Mouse (Mus musculus) MEL (cell line): ENCODE measurements around the gene Cblb. TPM values are rescaled to one million over a fixed set of nuclear protein-coding genes. Genes with fewer than 3 reads are reported as not detected.

Experiments used
- DNase-seq: peaks from one replicate; pipeline ENCODE4 v3.0.0; 2011; ENCODE audit warnings: low read depth, low spot score
- H3K27ac ChIP-seq: 2 replicates; pipeline ENCODE4 v1.5.1; 2012; ENCODE audit warnings: low read depth, mild to moderate bottlenecking, control low read depth, low read length, moderate library complexity; ENCODE audit not compliant: control insufficient read depth
- H3K27me3 ChIP-seq, 2 experiments: fragments of 150-350 bp in 1 of 2; sonication (generic) in 1 of 2; 2 replicates each; pipeline ENCODE4 v1.6.1; 2012; ENCODE audit warnings: low read length in 2 of 2, mild to moderate bottlenecking in 2 of 2, improper control_type of control experiment in 1 of 2, moderate library complexity in 1 of 2; ENCODE audit not compliant: insufficient read depth in 2 of 2, control insufficient read depth in 1 of 2
- H3K36me3 ChIP-seq, 2 experiments: 2 replicates each; pipeline ENCODE4 v1.6.1; 2012 to 2014; ENCODE audit warnings: low read length in 2 of 2, improper control_type of control experiment in 1 of 2, inconsistent platforms in 1 of 2, mild to moderate bottlenecking in 1 of 2; ENCODE audit not compliant: insufficient read depth in 2 of 2, control insufficient read depth in 1 of 2
- H3K4me1 ChIP-seq, 2 experiments: fragments of 150-350 bp in 1 of 2; sonication (generic) in 1 of 2; 2 replicates each; pipeline ENCODE4 v1.6.1; 2012; ENCODE audit warnings: low read length in 2 of 2, improper control_type of control experiment in 1 of 2, mild to moderate bottlenecking in 1 of 2; ENCODE audit not compliant: insufficient read depth in 2 of 2, control insufficient read depth in 1 of 2
- H3K4me3 ChIP-seq, 2 experiments: fragments of 150-350 bp in 1 of 2; sonication (generic) in 1 of 2; 2 replicates each; pipeline ENCODE4 v1.5.1; 2012; ENCODE audit warnings: low read depth in 2 of 2, low read length in 2 of 2, mild to moderate bottlenecking in 2 of 2, moderate library complexity in 2 of 2, control low read depth in 1 of 2, improper control_type of control experiment in 1 of 2; ENCODE audit not compliant: control insufficient read depth in 1 of 2, insufficient read depth in 1 of 2
- H3K79me2 ChIP-seq: 2 replicates; pipeline ENCODE4 v1.6.1; 2012; ENCODE audit warnings: mild to moderate bottlenecking, low read length, moderate library complexity; ENCODE audit not compliant: control insufficient read depth, poor library complexity, insufficient read depth
- H3K9ac ChIP-seq: 2 replicates; pipeline ENCODE4 v1.6.1; 2012; ENCODE audit warnings: low read depth, mild to moderate bottlenecking, control low read depth, low read length, moderate library complexity; ENCODE audit not compliant: control insufficient read depth, poor library complexity, severe bottlenecking
- H3K9me3 ChIP-seq: fragments of 150-350 bp; sonication (generic); replicated peaks from 2 replicates; pipeline ENCODE4 v1.6.1; 2012; ENCODE audit warnings: mild to moderate bottlenecking, low read length, improper control_type of control experiment, moderate library complexity; ENCODE audit not compliant: insufficient read depth
- BHLHE40 ChIP-seq: IDR thresholded peaks from 2 replicates; pipeline ENCODE4 v1.6.1; 2012; ENCODE audit warnings: low read depth, mild to moderate bottlenecking, inconsistent platforms, low read length, improper control_type of control experiment, borderline replicate concordance
- CHD2 ChIP-seq: IDR thresholded peaks from 2 replicates; pipeline ENCODE4 v1.6.1; 2011; ENCODE audit warnings: low read length, improper control_type of control experiment
- CTCF ChIP-seq, 3 experiments: IDR thresholded peaks in 2 of 3; conservative IDR thresholded peaks in 1 of 3; 2 replicates each; pipeline ENCODE4 v1.5.1; 2011 to 2012; ENCODE audit warnings: low read length in 3 of 3, low read depth in 2 of 3, mild to moderate bottlenecking in 2 of 3, improper control_type of control experiment in 1 of 3, inconsistent platforms in 1 of 3, mixed read lengths in 1 of 3, moderate library complexity in 1 of 3; ENCODE audit not compliant: control insufficient read depth in 1 of 3, insufficient read depth in 1 of 3, poor library complexity in 1 of 3, severe bottlenecking in 1 of 3
- E2F4 ChIP-seq: IDR thresholded peaks from 2 replicates; pipeline ENCODE4 v1.6.1; 2011; ENCODE audit warnings: low read depth, low read length, improper control_type of control experiment, borderline replicate concordance
- ELF1 ChIP-seq: IDR thresholded peaks from 2 replicates; pipeline ENCODE4 v1.6.1; 2014; ENCODE audit warnings: low read depth, mild to moderate bottlenecking, inconsistent platforms, low read length, improper control_type of control experiment, moderate library complexity
- EP300 ChIP-seq, 2 experiments: IDR thresholded peaks; 2 replicates each; pipeline ENCODE4 v1.6.1; 2011; ENCODE audit warnings: improper control_type of control experiment in 2 of 2, low read length in 2 of 2, low read depth in 1 of 2, mild to moderate bottlenecking in 1 of 2
- GABPA ChIP-seq: IDR thresholded peaks from 2 replicates; pipeline ENCODE4 v1.6.1; 2012; ENCODE audit warnings: low read depth, mild to moderate bottlenecking, inconsistent platforms, low read length, improper control_type of control experiment, moderate library complexity
- HCFC1 ChIP-seq: IDR thresholded peaks from 2 replicates; pipeline ENCODE4 v1.6.1; 2012; ENCODE audit warnings: low read depth, mild to moderate bottlenecking, inconsistent platforms, low read length, improper control_type of control experiment, moderate library complexity
- JUND ChIP-seq: IDR thresholded peaks from 2 replicates; pipeline ENCODE4 v1.6.1; 2011; ENCODE audit warnings: low read depth, mild to moderate bottlenecking, improper control_type of control experiment, low read length
- KAT2A ChIP-seq: conservative IDR thresholded peaks from 2 replicates; pipeline ENCODE4 v1.6.1; 2012; ENCODE audit warnings: low read depth, low read length, improper control_type of control experiment, inconsistent platforms
- MAFK ChIP-seq: IDR thresholded peaks from 2 replicates; pipeline ENCODE4 v1.6.1; 2011; ENCODE audit warnings: low read depth, mild to moderate bottlenecking, low read length, improper control_type of control experiment, borderline replicate concordance
- MEF2A ChIP-seq: IDR thresholded peaks from 2 replicates; pipeline ENCODE4 v1.6.1; 2014; ENCODE audit warnings: low read depth, mild to moderate bottlenecking, inconsistent platforms, low read length, improper control_type of control experiment; ENCODE audit not compliant: poor library complexity, insufficient replicate concordance, severe bottlenecking; ENCODE audit errors: extremely low read depth
- MXI1 ChIP-seq: IDR thresholded peaks from 2 replicates; pipeline ENCODE4 v1.6.1; 2011; ENCODE audit warnings: mild to moderate bottlenecking, low read depth, low read length, improper control_type of control experiment
- NELFE ChIP-seq: IDR thresholded peaks from 2 replicates; pipeline ENCODE4 v1.6.1; 2011; ENCODE audit warnings: low read depth, low read length, improper control_type of control experiment
- NRF1 ChIP-seq: IDR thresholded peaks from 2 replicates; pipeline ENCODE4 v1.6.1; 2014; ENCODE audit warnings: low read depth, mild to moderate bottlenecking, inconsistent platforms, low read length, improper control_type of control experiment, moderate library complexity; ENCODE audit not compliant: poor library complexity, insufficient read depth, severe bottlenecking
- POLR2A ChIP-seq, 2 experiments: IDR thresholded peaks; 2 replicates each; pipeline ENCODE4 v1.6.1; 2011 to 2012; ENCODE audit warnings: low read length in 2 of 2, mild to moderate bottlenecking in 2 of 2, control low read depth in 1 of 2, improper control_type of control experiment in 1 of 2, low read depth in 1 of 2, moderate library complexity in 1 of 2; ENCODE audit not compliant: control insufficient read depth in 1 of 2, insufficient read depth in 1 of 2, poor library complexity in 1 of 2
- POLR2AphosphoS2 ChIP-seq: IDR thresholded peaks from 2 replicates; pipeline ENCODE4 v1.6.1; 2011; ENCODE audit warnings: low read length, improper control_type of control experiment
- POLR2AphosphoS5 ChIP-seq: IDR thresholded peaks from 2 replicates; pipeline ENCODE4 v1.6.1; 2012; ENCODE audit warnings: low read depth, borderline replicate concordance, mild to moderate bottlenecking, inconsistent platforms, low read length, moderate library complexity, mixed read lengths
- RAD21 ChIP-seq: IDR thresholded peaks from 2 replicates; pipeline ENCODE4 v1.6.1; 2011; ENCODE audit warnings: mild to moderate bottlenecking, low read depth, low read length, improper control_type of control experiment
- SIN3A ChIP-seq: IDR thresholded peaks from 2 replicates; pipeline ENCODE4 v1.6.1; 2012; ENCODE audit warnings: low read length, improper control_type of control experiment, inconsistent platforms
- SMC3 ChIP-seq: IDR thresholded peaks from 2 replicates; pipeline ENCODE4 v1.6.1; 2011; ENCODE audit warnings: low read depth, low read length, improper control_type of control experiment
- TBP ChIP-seq: IDR thresholded peaks from 2 replicates; pipeline ENCODE4 v1.8.0; 2011; ENCODE audit warnings: low read depth, low read length, improper control_type of control experiment
- TCF12 ChIP-seq: IDR thresholded peaks from 2 replicates; pipeline ENCODE4 v1.6.1; 2014; ENCODE audit warnings: low read depth, mild to moderate bottlenecking, inconsistent platforms, low read length, improper control_type of control experiment, moderate library complexity
- UBTF ChIP-seq: IDR thresholded peaks from 2 replicates; pipeline ENCODE4 v1.6.1; 2012; ENCODE audit warnings: low read depth, mild to moderate bottlenecking, inconsistent platforms, low read length, improper control_type of control experiment, moderate library complexity, borderline replicate concordance; ENCODE audit not compliant: insufficient read depth
- USF1 ChIP-seq: IDR thresholded peaks from 2 replicates; pipeline ENCODE4 v1.6.1; 2014; ENCODE audit warnings: low read depth, mild to moderate bottlenecking, inconsistent platforms, low read length, improper control_type of control experiment, moderate library complexity
- ZC3H11A ChIP-seq: IDR thresholded peaks from 2 replicates; pipeline ENCODE4 v1.6.1; 2012; ENCODE audit warnings: low read depth, mild to moderate bottlenecking, inconsistent platforms, low read length, improper control_type of control experiment
- ZMIZ1 ChIP-seq: IDR thresholded peaks from 2 replicates; pipeline ENCODE4 v1.6.1; 2012; ENCODE audit warnings: low read depth, mild to moderate bottlenecking, inconsistent platforms, low read length, improper control_type of control experiment, moderate library complexity
- ZNF384 ChIP-seq: IDR thresholded peaks from 2 replicates; pipeline ENCODE4 v1.6.1; 2012; ENCODE audit warnings: low read depth, mild to moderate bottlenecking, inconsistent platforms, low read length, improper control_type of control experiment
- polyA plus RNA-seq, 2 experiments: library from polyadenylated mRNA; stranded (reverse) in 1 of 2; unstranded in 1 of 2; fragments of >175 nt in 1 of 2; fragments of >200 nt in 1 of 2; gene quantifications; 2 replicates each; pipeline versions ENCODE4 v1.2.1 to v1.2.4; 2012; ENCODE audit warnings: low replicate concordance in 2 of 2, low read depth in 1 of 2; ENCODE audit not compliant: insufficient read length in 2 of 2, insufficient read depth in 1 of 2, missing spikeins in 1 of 2
- total RNA-seq: library from RNA; depleted of rRNA; stranded (reverse); fragments of 300-350 nt; gene quantifications from 2 replicates; pipeline ENCODE4 v1.2.3, GENCODE M21; 2012

Cblb gene
- total and polyA plus RNA-seq, 3 experiments = 1.5 to 5.7 TPM; not detected in 1

DNA sequence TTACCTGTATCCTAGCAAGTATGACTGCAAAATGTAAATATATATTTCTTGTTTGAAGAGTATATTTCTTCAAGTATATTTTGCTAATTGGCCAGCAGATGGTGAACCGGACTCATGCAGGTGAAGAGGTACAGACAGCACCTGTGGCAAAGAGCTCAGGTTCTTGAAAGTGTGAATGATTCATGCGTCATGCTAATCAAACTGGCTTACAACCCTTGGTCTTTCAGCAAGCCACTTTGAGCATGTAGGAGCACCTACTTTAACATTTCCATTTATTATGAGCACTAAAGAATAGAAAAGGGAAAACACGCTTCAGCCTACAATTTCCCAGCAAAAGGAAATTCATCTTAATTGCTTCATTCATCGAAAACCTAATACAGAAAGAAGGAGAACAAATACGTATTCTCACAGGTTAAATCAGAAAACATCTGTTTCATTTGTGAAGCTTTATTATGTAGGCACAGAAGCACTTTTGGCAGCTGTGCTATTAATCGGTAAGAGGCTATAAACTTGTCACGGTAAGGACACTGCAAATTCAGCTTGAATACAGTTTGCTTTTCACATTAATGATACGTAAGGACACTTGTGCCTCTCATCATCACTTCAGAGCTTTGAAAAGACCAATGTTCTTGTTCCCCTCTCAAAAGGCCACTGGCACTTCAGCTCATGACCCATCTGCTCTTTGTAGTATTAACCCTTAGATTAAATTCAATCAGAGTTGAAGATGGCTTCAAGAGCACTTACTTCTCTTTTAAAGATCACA is 180.0 kb downstream of the Cblb start:
- no peak for DNase-seq
- Histone ChIP-seq H3K4me3 (no peak overlapping the region), H3K36me3 (no peaks in the 10 kb centered on the region), H3K4me1 (no peaks in the 10 kb centered on the region), H3K9ac (no peak overlapping the region), H3K9me3 (no peaks in the 10 kb centered on the region), H3K27me3 (no peaks in the 10 kb centered on the region), H3K27ac (no peak overlapping the region)
- no peak for TF ChIP-seq KAT2A
- TF ChIP-seq BHLHE40 = no peak
- no peak for TF ChIP-seq MAFK
- no peak for TF ChIP-seq JUND
- no peak for TF ChIP-seq E2F4
- TF ChIP-seq SIN3A = no peak
- no peak for TF ChIP-seq HCFC1
- TF ChIP-seq, all 39 proteins: peak for 0
- no peaks in the 10 kb centered on the region for H3K79me2 ChIP-seq

DNA sequence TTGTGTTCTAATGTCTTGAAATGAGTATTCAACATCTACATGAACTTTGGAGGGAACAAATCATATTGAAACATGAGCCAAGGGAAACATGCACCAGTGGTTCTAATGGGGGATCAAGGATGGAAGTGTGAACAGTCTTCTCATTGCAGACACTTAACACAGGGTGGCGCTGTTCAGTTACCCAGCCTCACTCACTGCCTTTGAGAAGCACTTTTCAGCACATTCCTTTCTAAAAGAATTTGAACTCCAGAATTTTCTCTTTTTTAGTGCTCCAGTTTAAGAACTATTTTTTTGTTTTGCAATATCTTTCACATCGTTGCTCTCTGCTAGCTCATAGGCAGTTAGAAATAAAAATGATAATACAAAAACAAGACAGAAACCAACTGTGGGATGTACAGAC is 188.0 kb downstream of the Cblb start:
- H3K9ac ChIP-seq = no peak overlapping the region
- no peak overlapping the region for H3K4me3 ChIP-seq
- no peak overlapping the region for H3K27ac ChIP-seq
- no peaks in the 10 kb centered on the region for H3K9me3 ChIP-seq
- no peaks in the 10 kb centered on the region for H3K79me2 ChIP-seq
- no peaks in the 10 kb centered on the region for H3K4me1 ChIP-seq
- no peaks in the 10 kb centered on the region for H3K36me3 ChIP-seq
- no peaks in the 10 kb centered on the region for H3K27me3 ChIP-seq
- DNase-seq = peak; percentile 58
- TF ChIP-seq SIN3A (no peak), TCF12 (no peak), JUND (no peak), SMC3 (peak; percentile 86), USF1 (no peak), ZC3H11A (peak; percentile 77), POLR2AphosphoS2 (no peak), KAT2A (no peak), CHD2 (no peak), POLR2AphosphoS5 (no peak), EP300 (IDR thresholded peaks at IDR 0.05; ENCODE audit: low read depth in 1 of 2, low read length in 2 of 2) (no peak), NRF1 (no peak), MXI1 (no peak), UBTF (no peak), NELFE (no peak), CTCF (IDR thresholded peaks at IDR 0.05 in 2 of 3, conservative IDR thresholded peaks at IDR 0.05 in 1 of 3; ENCODE audit: control insufficient read depth in 1 of 3, insufficient read depth in 1 of 3, low read depth in 2 of 3, low read length in 3 of 3, poor library complexity in 1 of 3, severe bottlenecking in 1 of 3) (peak; percentile 63 to 78 (median 70)), ZNF384 (no peak), MEF2A (no peak), GABPA (no peak), ZMIZ1 (no peak), BHLHE40 (no peak), POLR2A (IDR thresholded peaks at IDR 0.05; ENCODE audit: control insufficient read depth in 1 of 2, insufficient read depth in 1 of 2, low read depth in 1 of 2, low read length in 2 of 2, poor library complexity in 1 of 2) (no peak), RAD21 (peak; percentile 74), TBP (no peak), ELF1 (no peak)
